Mouse (Mus musculus): Measurements from ENCODE around the gene Col4a4. TPM values are rescaled to one million over a fixed set of nuclear protein-coding genes. Genes with fewer than 3 reads are reported as not detected.

Col4a4 gene
- total RNA-seq, 1 experiment from 2014 or later: 4.6 TPM

DNA sequence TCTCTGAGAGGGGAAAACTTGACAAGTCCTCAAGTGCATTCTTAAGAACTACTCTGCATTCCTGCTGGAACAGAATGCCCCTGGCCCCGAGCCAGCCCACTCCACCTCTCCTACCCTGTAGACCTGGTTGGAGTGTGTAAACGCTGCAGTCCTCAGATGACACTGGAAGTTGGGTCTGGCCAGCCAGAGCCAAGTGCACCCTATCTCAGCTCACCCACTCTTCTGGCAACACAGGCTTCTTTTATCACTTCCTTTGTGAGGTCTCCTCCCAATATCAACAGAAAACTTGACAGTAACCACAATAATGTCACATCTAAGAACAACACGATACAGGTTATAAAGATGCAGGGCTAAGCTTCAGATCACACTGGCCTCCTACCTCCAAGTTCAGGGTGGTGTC is 8.7 kb downstream of the Col4a4 start:
- peak; percentile 10 for DNase-seq

DNA sequence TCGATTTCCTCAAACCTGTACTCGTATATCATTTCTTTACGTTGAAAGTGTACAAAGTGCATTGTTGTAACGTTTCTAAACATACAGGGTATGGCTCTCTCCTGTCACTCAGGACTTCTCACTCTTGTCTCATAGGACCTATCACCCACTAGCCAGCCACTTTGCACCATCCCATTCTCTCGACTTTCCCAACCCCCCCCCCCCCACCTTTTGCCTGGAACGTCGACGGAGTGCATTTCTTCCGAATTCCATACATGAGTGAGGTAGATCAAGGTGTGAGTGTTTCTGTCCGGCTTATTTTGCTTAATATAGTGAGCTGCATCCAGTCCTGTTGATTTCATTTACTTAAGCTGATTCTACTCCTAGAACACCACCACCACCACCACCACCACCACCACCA is 9.3 kb downstream of the Col4a4 start:
- DNase-seq: no peak

DNA sequence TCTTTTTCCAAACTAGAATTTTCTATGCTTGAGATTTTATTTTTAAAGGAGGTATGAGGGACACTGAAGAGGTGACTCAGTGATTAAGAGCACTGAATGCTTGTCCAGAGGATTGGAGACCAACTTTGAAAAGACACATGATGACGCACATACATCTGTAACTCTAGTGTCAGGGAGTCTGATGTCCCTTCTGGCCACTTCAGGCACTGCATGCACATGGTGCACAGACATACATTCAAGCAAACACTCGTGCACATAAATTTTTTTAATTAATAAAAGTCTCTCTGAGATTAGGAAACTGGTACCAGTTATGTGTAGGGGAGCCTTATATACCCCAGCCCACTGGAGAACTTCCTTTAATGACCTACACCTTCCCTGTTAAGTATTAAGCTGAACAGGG is 10.5 kb downstream of the Col4a4 start:
- DNase-seq: no peak

DNA sequence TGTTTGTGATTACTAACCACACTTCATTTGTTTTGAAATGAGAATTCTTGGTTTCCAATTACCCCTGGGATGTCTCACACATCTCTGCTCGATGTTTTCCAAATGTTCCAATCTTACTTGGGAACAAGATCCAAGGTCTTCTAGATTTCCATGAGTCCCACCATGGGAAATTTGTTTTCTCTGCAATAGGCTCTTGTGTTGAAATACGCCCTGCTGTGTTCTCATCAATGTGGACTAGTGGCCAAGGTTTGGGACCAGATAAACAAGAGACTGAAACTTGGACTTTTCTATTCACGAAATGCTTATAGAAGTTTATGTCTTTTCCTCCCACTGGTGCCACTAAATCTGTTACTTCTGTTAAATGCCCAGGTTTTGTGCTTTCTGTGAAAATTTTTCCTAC is 11.0 kb downstream of the Col4a4 start:
- no peak for DNase-seq

DNA sequence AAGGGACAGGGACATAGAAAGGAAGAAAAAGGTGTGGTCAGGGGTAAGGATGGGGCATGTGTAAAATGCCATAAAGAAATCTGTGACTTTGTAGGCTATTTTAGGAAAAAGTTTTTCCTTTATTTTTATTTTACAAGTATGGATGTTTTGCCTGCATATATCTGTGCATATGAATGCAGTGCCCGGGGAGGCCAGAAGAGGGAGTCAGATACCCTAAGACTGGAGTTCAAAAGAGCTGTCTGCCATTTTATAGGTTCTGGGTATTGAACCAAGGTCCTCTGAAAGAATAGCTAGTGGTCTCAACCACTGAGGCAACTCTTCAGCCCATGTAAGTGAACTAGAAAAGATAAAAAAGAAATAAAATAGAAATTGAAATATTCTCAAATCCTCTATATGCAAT is 14.9 kb downstream of the Col4a4 start:
- DNase-seq: peak; percentile 21

DNA sequence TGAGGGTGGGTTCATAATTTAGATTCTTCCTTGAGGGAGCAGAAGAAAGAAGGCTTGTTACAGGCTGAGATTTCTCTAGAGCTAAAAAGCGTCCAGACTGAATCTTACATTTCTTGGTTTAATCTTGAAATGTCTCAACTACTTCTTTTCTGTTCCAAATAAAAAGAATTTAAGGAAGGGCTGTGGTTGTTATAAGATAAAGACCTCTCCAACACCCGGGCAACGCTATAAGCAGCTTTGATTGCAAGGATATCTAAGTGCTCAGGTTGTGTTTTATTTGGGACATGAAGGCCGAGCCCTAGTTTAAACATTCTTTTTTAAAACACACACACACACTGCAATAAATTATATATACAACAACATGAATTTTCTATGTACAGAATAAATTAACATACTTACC is 17.2 kb downstream of the Col4a4 start:
- no peak for DNase-seq

DNA sequence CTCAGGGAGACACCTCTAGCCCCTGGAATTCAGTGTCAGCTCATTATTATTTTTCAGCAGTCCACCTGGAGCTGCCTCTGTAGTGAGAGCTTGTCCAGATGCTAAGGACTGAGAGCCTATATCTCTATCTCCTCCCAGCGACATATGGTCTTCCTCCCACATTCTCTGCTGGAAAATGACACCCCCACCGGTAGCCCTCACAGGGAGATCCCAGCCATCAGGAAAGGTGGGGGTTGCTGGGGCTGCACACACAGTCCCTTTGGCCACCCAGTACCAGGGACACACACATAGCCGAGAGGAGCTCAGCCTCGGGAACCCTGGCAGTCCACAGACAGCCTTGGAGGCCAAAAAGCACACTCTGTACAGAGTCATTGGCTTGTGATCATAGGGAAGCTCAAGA is 26.4 kb downstream of the Col4a4 start:
- no peak for DNase-seq

DNA sequence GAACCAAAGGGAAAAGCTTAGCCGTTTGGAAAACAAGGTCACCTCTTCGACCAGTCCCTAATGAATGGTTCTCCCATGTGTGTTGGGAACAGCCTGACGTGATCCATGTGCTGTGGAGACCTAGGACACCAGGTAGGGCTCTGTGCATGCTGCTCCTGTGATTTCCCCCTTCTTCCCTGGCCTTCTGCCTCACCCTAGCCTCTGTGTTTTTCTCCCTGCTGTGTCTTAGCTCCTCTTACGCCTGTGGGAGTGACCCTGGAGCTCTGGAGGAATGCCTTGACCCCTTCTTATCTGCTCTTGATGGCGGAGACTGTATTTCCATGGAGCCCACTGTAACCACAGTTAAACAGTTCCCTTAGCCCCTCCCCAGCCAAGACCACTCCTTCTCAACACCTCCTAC is 31.8 kb downstream of the Col4a4 start:
- no peak for DNase-seq

DNA sequence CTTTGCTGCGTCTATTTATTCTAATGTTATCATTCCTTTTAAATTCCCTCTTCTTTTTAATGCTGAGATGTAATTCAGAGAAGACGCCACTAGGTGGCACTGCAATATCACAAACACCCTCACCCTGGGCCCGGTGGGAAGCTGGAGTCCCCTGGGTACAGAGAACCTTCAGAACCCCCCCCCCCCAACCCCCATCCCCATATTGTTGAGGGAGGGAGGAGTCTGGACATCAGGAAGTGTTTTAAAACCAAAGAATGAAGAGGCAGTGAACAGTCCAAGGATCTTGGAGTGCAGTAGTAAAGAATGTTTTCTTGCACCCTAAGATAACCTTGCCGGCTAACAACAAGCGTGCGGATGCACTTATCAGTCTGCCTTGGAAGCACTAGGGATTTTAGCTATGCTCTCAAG is 32.2 kb downstream of the Col4a4 start:
- DNase-seq: peak; percentile 13

DNA sequence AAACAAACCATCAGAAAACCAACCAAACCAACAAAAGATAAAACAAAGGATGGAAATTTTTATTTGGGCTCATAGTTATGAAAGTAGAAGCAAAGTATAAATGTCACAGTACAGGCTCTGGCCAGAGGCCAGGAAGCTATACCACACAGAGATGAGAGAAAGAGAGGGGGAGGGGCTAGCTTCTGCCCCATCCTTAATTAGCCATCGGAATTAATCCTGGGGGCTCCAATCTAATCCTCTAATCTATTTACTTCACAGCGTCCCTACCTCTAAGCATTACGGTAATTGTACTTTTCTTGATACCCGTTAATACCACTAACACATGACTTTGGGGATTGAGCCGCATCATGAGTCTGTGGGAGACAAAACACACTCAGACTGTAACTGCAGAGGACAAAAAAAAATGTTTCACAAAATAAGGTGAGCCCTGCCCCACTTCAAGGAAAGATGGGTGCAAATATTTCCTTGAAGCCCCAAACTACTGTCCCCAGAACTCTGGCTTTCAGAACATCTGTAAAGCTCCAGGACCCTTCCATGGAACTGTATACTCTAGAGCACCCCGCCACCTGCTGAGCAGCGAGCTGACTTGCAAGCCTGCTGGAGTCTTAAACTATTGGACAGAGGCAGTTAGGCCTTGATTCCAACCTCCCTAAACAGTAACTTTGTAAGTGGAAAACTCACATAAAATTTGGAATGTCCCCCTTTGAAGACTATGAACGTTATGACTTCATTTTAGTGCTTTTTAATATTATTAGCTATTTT is 41.3 kb downstream of the Col4a4 start:
- DNase-seq: no peak

DNA sequence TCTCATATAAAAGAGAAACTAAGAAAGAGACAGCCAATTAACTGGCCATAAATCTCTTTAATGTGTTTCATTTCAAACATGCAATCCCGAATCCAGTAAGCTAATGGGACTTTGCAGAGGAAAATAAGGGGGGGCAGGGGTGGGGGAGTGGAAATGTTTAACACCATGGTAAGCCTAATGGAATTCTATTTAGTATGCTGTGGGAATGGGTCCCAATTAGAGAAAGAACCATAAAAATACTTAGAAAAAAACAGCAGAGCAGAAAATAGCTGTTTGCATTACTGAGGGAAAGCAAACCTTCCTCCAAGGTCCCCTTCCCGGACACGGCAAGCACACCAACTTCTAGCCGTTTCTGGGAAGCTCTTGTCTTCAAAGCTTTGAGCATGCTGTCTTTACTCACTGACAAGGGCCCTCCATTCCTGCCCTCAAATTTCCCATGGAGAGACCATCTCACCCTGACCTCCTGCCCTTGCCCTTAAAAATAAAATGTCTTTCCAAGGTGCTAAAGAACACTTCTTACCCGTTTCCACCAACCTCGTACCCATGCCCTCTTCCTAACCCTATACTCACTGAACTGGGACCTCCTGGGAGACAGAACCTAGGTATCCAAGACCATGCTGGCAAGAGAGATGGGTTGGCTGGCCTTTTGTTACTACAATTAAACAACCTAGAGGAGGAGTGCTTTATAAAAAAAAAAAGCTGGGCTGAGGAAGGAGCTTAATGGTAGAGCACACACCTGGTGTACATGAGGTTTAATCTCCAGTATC is 42.0 kb downstream of the Col4a4 start:
- no peak for DNase-seq

DNA sequence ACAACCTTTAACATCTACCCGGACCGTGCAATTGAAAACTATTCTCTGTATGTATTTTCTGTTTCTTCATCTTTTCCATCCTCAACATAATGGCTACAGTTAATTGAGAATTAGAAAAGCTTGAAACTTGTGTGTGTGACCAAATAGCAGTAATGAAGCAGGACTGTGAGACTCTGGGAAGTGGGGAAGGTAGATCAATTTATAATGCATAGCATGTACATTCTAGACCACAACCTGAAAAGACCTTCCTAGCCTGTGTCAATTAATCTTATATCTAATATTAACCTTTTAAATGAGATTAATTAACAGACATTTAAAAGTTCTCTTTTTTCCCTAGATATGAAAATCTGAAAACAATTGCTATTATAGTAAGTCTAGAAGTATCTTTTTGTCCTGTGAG is 42.7 kb downstream of the Col4a4 start:
- DNase-seq: no peak

DNA sequence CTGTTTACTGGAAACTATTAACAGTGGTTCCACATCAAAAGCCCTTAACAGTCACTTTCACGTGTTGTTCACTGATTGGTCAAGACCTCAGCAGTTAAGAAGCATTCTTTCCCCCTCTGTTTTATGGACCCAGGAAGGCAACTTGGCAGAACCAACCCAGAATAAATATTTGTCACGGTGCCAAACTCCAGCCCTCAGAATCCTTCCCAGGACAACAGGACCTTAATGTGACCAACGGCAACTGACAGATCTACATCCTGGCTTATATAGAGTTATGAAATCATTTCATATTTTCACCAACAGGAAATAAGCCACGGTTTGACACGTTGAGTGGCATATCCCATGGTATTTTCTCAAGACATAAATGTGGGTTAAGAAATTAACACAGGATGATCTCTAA is 46.6 kb downstream of the Col4a4 start:
- no peak for DNase-seq

DNA sequence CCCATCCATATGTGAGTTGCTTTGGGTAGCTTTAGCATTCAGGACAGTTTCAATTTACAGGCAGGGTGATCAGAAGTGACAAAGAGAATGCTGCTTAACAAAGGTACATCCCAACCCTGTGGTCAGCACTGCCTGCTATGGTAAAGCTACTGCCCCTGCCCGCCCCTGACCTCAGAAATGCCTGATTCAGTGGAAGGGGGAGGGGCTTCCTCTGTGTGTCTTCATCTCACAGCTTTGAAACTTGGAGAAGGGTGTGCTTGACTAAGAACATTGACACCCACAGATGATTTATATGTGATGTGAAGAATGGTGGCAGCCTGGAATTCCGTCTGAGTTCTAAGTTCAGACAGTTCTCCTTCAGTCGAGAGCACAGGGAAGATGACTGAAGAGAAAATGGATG is 48.8 kb downstream of the Col4a4 start:
- no peak for DNase-seq

DNA sequence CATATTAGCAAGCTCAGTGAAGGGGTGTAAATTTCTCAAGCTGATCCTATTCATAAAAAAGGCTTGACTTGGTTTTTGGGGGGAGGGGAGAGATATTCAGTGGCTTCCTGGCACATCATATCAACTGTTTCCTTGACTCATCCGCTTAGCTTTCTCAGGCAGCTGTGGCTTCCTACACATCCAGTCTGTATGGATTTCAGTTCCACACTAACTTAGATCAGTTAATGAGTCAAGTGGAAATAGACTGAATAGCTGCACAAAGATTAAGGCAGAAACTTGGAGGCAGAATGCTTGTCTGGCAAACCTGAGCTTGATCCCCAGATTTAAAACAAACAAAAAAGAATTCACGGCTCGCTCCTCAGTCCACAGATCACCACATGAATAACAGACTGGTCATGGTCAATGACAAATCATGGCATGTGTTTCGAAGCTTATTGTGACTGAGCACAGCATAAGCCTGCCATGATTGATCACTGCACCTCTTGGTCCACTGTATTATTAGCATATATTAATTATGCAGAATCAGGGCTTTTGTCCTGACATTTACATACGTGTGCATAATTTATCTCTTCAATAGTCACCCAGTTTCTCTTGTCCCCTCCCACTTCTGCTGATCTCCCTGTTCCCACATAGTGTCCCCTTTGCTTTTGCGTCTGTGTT is 50.0 kb downstream of the Col4a4 start:
- no peak for DNase-seq

DNA sequence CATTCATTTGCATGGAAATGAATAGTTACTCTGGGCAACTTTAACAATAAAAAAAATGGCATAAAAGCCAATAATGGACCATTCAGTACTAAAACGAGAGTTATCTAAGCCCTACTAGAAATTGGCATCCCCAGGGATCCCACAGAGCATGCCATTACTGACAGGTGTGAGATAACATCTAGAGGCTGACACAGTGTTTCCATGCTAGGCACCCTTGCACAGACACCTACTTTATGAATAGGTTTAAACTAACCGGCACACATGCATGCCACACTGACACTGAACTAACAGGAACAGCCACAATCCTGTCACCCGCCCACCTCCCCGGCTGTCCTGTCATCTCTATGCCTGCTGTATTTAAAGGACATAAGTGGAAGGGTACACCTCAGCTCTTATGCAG is 58.7 kb downstream of the Col4a4 start:
- DNase-seq: no peak

DNA sequence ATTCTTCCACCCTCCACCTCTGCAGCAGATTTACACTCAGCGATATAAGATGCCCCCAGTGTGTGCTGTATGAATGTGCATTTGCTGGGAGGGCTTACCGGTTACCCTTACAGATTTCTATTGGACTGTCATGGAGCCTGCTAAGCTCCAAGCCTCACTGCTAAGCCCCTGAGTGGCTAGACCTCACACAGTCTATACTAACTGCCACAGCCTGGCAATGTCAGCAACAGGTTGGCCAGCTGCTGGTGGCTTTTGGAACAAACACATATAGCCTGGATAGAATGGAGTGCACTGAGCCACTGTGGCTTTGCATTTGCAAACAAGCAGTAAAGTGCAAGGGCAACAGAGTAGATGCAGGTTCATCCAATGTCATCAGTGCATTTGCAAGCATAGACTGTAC is 94.7 kb downstream of the Col4a4 start:
- DNase-seq: no peak

DNA sequence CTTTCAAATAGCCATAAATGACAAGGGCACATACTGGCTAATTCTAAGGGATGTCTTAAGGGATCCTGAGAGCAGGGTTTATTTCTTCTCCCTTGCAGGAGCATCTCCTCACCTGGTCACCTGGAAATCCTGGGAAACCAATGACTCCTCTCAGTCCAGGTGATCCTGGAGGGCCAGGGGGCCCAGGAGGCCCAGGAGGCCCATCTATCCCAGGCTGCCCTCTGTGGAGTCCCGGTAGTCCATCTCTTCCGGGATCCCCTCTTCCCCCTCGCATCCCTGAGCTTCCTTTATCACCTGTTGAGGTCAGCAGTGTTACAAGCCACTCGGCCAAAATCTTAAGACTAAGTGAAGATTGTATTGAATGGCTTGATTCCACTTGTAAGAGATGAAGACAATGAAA is 100.3 kb downstream of the Col4a4 start:
- DNase-seq: no peak

DNA sequence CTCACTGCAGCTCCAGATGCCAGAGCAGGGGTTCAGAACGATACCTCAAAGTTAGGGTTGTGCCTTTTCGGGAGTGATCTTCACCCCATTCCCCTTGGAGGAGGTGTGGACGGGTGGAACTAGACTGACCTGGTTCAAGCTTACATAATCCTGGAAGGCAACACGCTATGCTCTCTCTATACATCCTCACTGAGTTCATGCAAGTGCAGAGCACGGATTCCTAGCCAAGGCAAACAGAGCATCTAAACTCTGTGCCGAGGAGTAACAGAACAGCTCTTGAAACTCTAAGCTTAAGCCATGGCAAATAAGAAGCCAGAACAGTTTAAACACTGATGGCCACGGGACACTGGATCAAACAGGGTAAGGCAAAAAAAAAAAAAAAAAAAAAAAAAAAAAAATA is 104.3 kb downstream of the Col4a4 start:
- no peak for DNase-seq

DNA sequence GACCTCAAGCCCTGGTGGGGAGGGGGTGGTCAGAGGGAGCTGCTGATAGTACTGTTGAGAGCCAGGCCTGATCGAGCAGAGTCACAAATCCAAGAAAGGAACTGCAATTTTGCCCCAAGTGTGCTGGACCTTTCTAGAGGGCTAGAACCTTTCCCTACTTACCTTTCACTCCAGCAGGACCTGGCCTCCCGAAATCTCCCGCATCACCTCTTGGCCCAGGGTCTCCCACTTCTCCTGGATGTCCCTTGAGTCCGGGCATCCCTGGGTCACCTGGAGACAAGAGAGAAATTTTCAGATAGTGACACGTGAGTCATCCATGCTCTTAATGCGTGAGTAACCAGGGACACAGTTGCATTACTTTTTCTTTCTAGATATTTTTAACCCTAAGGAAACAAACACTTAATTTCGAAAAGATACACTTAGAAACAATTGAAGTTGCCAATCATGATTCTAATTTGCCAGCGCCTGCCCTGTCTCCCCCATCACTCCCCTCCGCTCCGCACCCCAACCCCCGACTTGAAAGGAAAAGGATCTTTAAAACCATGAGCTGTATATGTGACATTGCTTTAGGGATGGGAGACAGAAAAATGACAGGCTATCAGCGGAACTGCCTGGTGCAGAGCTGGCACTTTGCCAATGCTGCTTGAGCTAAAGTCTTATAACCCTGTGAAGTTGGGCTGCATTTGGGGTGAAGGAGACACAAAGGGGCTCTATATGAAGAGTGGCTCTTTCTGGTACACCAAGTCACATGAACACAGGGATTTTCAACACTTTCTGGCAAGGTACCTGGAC is 106.8 kb downstream of the Col4a4 start:
- no peak for DNase-seq

DNA sequence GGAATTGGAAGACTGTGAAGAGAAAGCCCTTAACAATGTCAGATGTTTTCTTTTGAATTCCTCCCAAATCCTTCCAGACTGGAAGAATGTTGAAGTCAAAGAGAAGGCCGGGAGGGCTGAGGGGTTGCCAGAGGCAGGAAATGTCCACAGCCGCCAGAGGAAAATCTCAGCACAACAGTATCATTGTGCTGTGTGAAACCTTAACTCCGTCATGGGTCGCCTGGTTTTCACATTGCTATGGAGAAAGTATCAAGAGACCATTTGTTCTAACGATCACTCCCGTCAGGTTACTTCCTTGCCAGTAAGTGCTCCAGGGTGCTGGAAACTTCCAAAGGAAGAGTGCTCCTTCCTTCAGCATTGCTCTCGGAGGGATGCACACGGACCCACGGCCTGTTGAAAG is 109.9 kb downstream of the Col4a4 start:
- DNase-seq: no peak

DNA sequence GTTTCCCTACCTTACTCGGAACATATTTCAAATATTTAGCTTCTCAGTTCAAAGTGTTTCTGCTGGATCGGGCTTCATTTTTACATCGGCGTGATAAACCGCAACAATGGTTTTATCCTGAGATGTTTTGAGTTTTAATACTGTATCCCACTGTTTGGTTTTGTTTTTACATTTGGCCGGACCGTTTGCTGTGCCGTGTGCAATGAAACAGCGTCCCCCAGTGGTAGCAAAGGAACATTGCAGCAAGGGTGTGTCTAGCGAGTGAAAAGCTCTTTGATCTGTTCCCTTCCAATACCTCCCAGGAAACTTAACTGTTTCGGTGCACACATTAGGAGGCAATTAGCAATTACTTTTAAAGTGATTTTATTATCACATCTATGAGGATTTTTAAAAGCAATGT is 110.4 kb downstream of the Col4a4 start:
- no peak for DNase-seq

DNA sequence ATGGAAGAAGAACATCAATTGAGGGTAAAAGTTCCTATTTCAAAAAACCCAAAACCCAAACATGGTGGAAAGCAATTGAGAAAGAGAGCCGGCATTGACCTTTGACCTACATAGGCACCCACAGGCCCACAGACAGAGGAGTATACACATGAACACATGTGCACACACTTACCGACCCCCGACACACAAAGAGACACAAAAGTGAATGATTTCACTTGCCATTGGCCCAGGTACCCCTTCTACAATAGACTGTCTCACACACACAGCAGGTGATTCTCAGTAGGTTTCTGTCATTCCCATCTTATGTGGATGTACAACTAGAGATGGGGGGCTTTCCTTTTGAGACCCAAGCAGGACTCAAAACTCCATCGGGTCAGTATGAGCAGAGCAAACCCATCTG is 110.8 kb downstream of the Col4a4 start:
- DNase-seq: no peak
